Mouse (Mus musculus): ENCODE results near the gene Natd1. TPM values are rescaled to one million over a fixed set of nuclear protein-coding genes. Genes with fewer than 3 reads are reported as not detected.

The Natd1 gene
- polyA plus RNA-seq, 1 experiment from 2014 or later: 8.9 TPM

DNA sequence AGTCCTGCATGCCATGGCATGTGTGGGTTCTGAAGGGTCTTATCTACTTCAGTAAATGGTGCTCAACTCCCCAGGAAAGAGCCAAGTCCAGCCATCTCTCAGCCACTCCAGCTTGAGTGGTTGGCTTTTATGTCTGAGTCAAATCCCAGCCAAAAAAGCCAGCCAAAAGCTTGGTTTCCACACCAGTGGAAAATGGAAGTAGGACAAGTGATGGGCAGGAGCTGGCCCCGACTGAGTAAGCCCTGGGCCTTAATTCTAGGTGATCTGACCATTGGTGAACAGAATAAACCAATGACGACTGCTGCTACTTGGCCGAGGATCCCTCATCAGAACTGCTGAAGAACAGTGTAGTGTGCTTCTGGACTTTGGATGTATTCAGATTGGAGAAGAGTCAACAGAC is 47.1 kb downstream of the Natd1 start:
- no peaks in the 10 kb centered on the region for H3K4me1 ChIP-seq (replicated peaks; ENCODE audit: control insufficient read depth, insufficient read depth, low read length)
- no peak for TF ChIP-seq CTCF (IDR thresholded peaks at IDR 0.05; ENCODE audit: low read depth)
- no peak overlapping the region for H3K27ac ChIP-seq (ENCODE audit: low read depth, low read length)
- H3K9ac ChIP-seq (ENCODE audit: low read depth, low read length): no peak overlapping the region
- ATAC-seq: no peak
- H3K4me3 ChIP-seq (ENCODE audit: low read depth, low read length): no peak overlapping the region
- H3K4me2 ChIP-seq (replicated peaks; ENCODE audit: low read depth): no peak overlapping the region
- H3K36me3 ChIP-seq (ENCODE audit: control insufficient read depth, insufficient read depth): peaks cover 22% of the 10 kb centered on the region
- WGBS: 81% methylated on average over 3 of the region's 3 CpGs
- no peaks in the 10 kb centered on the region for H3K9me3 ChIP-seq (ENCODE audit: control insufficient read depth)
- H3K27me3 ChIP-seq (replicated peaks; ENCODE audit: control insufficient read depth, insufficient read depth, low read length): no peaks in the 10 kb centered on the region

DNA sequence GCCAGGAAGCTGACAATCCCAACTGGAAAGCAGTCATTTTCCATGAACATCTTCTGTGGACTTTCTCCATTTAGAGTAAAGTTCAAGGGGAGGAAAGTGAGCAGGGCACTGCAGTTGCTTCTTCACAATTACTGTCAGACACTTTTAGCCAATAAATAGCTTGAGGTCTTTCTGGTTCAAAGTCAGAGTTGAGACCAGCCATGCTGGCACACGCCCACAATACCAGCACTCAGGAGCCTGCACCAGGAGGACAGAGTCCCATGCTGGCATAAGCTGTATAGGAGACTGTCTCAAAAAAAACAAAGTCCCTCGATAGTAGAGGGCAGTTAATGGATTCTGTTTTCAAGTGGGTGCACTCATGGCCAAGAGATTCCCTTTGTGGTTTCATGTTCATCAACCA is 48.5 kb downstream of the Natd1 start:
- Histone ChIP-seq H3K4me2 (replicated peaks; ENCODE audit: low read depth) (no peak overlapping the region), H3K27me3 (replicated peaks; ENCODE audit: control insufficient read depth, insufficient read depth, low read length) (no peaks in the 10 kb centered on the region), H3K4me3 (ENCODE audit: low read depth, low read length) (no peak overlapping the region), H3K9ac (ENCODE audit: low read depth, low read length) (no peak overlapping the region), H3K4me1 (replicated peaks; ENCODE audit: control insufficient read depth, insufficient read depth, low read length) (no peaks in the 10 kb centered on the region), H3K27ac (ENCODE audit: low read depth, low read length) (no peak overlapping the region), H3K36me3 (ENCODE audit: control insufficient read depth, insufficient read depth) (peaks cover 26% of the 10 kb centered on the region), H3K9me3 (ENCODE audit: control insufficient read depth) (no peaks in the 10 kb centered on the region)
- ATAC-seq: no peak
- WGBS: 54% methylated on average over 2 of the region's 2 CpGs
- no peak for TF ChIP-seq CTCF (IDR thresholded peaks at IDR 0.05; ENCODE audit: low read depth)

DNA sequence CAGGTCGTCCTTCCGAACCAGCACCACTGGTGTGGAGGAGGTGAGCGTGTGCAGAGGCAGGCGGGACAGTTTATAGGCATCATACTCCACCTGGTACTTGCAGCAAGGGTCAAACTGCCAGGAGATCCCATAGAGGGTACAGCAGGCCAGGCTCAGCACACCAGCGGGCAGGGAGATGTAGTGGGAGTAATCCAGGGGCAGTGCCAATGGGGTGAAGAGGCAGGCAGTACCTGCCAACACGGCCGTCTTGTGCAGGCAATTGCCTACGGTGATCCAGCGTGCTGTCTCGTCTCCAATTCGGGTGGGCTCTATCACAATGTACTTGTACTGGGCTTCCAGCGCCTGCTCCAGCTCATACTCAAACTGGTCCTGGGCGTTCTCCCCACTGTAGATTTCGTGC is 49.6 kb downstream of the Natd1 start:
- Histone ChIP-seq H3K27me3 (replicated peaks; ENCODE audit: control insufficient read depth, insufficient read depth, low read length) (no peaks in the 10 kb centered on the region), H3K9ac (ENCODE audit: low read depth, low read length) (no peak overlapping the region), H3K4me1 (replicated peaks; ENCODE audit: control insufficient read depth, insufficient read depth, low read length) (no peaks in the 10 kb centered on the region), H3K4me2 (replicated peaks; ENCODE audit: low read depth) (no peak overlapping the region), H3K27ac (ENCODE audit: low read depth, low read length) (no peak overlapping the region), H3K9me3 (ENCODE audit: control insufficient read depth) (no peaks in the 10 kb centered on the region), H3K36me3 (ENCODE audit: control insufficient read depth, insufficient read depth) (peaks cover 26% of the 10 kb centered on the region), H3K4me3 (ENCODE audit: low read depth, low read length) (no peak overlapping the region)
- 85% methylated on average over 14 of the region's 14 CpGs for WGBS
- no peak for TF ChIP-seq CTCF (IDR thresholded peaks at IDR 0.05; ENCODE audit: low read depth)
- no peak for ATAC-seq

DNA sequence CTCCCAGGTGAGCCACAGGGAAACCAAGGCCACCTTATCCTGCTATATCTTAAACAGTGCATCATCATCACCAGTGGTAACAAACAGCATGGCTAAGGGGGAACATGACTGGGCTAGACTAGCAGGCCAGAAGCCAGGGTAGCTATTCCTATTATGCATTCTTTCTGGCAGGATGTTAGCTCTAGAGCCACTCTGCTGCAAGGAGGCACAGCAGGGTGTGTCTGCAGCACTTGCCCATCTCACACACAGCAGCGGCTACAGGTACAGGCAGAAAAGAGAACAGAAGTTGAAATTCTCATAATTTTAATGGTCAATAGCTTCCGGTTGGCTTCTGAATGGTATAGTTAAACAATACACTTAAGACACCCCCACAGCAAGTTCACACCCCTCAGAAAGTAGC is 50.4 kb downstream of the Natd1 start:
- no peak for ATAC-seq
- Histone ChIP-seq H3K36me3 (ENCODE audit: control insufficient read depth, insufficient read depth) (peaks cover 26% of the 10 kb centered on the region), H3K9me3 (ENCODE audit: control insufficient read depth) (no peaks in the 10 kb centered on the region), H3K4me3 (ENCODE audit: low read depth, low read length) (no peak overlapping the region), H3K4me2 (replicated peaks; ENCODE audit: low read depth) (no peak overlapping the region), H3K27me3 (replicated peaks; ENCODE audit: control insufficient read depth, insufficient read depth, low read length) (no peaks in the 10 kb centered on the region), H3K4me1 (replicated peaks; ENCODE audit: control insufficient read depth, insufficient read depth, low read length) (no peaks in the 10 kb centered on the region), H3K27ac (ENCODE audit: low read depth, low read length) (no peak overlapping the region), H3K9ac (ENCODE audit: low read depth, low read length) (no peak overlapping the region)
- TF ChIP-seq CTCF (IDR thresholded peaks at IDR 0.05; ENCODE audit: low read depth): no peak
- WGBS: 92% methylated on average over 2 of the region's 2 CpGs

DNA sequence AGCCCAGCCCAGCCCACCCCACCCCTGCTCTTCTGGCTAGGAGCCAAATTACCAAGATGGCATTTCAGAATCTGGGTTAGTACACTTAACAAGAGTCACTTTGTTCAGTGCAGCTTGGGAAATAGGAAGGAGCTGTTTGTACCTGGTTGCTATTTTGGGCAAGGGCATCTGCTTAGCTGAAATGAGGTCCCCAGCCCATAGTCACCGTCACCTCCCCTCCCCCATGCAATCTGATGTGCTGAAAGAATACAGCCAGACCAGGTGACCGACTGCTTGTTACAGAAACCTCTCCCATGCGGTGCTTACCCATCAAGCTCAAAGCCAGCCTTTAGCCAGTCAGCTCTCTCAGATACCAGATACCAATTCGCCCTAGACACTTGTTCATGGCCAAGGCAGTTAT is 51.4 kb downstream of the Natd1 start:
- Histone ChIP-seq H3K4me1 (replicated peaks; ENCODE audit: control insufficient read depth, insufficient read depth, low read length) (no peaks in the 10 kb centered on the region), H3K36me3 (ENCODE audit: control insufficient read depth, insufficient read depth) (peaks cover 34% of the 10 kb centered on the region), H3K4me2 (replicated peaks; ENCODE audit: low read depth) (no peak overlapping the region), H3K9ac (ENCODE audit: low read depth, low read length) (0 out of 2 replicates have a peak overlapping the region, but pooled peaks have one; percentile 1), H3K27me3 (replicated peaks; ENCODE audit: control insufficient read depth, insufficient read depth, low read length) (no peaks in the 10 kb centered on the region), H3K4me3 (ENCODE audit: low read depth, low read length) (no peak overlapping the region), H3K27ac (ENCODE audit: low read depth, low read length) (no peak overlapping the region), H3K9me3 (ENCODE audit: control insufficient read depth) (no peaks in the 10 kb centered on the region)
- no peak for TF ChIP-seq CTCF (IDR thresholded peaks at IDR 0.05; ENCODE audit: low read depth)
- WGBS: 74% methylated on average over 4 of the region's 4 CpGs
- no peak for ATAC-seq

DNA sequence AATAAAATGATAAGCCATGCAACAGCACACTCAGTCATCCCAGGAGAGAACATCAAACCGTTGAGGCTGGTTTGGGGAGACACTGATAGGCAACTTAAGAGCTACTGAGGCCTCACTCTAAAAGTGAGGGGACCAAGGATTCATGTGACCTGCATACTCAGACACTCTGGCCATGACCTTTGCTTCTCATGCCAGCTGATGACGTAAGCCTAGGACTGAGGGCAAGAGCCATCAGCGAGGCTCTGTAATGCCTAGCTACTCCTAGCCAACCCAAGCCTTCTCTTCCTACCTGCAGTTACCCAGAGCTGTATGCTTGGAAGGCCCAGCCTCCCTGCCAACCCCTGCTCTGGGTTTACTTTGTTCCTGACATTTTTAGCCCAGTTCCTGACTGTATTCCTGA is 52.6 kb downstream of the Natd1 start:
- H3K27me3 ChIP-seq (replicated peaks; ENCODE audit: control insufficient read depth, insufficient read depth, low read length): no peaks in the 10 kb centered on the region
- 69% methylated on average over 3 of the region's 3 CpGs for WGBS
- H3K27ac ChIP-seq (ENCODE audit: low read depth, low read length): peak overlapping the region; percentile 35; the same call in 1 of the 2 replicates
- H3K4me2 ChIP-seq (replicated peaks; ENCODE audit: low read depth): no peak overlapping the region
- H3K36me3 ChIP-seq (ENCODE audit: control insufficient read depth, insufficient read depth): peaks cover 40% of the 10 kb centered on the region
- TF ChIP-seq CTCF (IDR thresholded peaks at IDR 0.05; ENCODE audit: low read depth): no peak
- no peaks in the 10 kb centered on the region for H3K9me3 ChIP-seq (ENCODE audit: control insufficient read depth)
- no peak overlapping the region for H3K4me3 ChIP-seq (ENCODE audit: low read depth, low read length)
- no peaks in the 10 kb centered on the region for H3K4me1 ChIP-seq (replicated peaks; ENCODE audit: control insufficient read depth, insufficient read depth, low read length)
- no peak; the same call in 1 of the 2 replicates for ATAC-seq
- no peak overlapping the region for H3K9ac ChIP-seq (ENCODE audit: low read depth, low read length)

DNA sequence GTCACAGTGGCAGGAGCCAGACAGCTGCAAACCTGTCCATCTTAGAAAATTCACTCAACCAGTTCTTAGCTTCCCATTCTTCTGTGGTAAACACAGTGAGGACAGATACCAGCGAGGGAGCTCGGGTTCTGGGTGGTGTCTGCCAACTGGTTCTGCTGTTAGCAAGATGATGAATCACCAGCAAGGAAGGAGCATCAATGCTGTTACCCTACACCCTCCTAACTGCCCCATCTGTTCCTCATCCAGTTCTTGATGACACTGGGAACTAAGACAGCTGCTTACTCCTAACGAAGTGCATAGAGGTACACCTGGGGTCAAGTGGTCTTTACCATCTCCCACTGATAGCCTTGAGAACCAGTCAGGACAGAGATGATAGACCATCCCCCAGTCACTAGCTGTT is 58.0 kb downstream of the Natd1 start:
- TF ChIP-seq CTCF (IDR thresholded peaks at IDR 0.05; ENCODE audit: low read depth): no peak
- H3K4me2 ChIP-seq (replicated peaks; ENCODE audit: low read depth): no peak overlapping the region
- H3K36me3 ChIP-seq (ENCODE audit: control insufficient read depth, insufficient read depth): peaks cover 65% of the 10 kb centered on the region
- H3K4me3 ChIP-seq (ENCODE audit: low read depth, low read length): no peak overlapping the region
- no peaks in the 10 kb centered on the region for H3K9me3 ChIP-seq (ENCODE audit: control insufficient read depth)
- H3K9ac ChIP-seq (ENCODE audit: low read depth, low read length): no peak overlapping the region
- WGBS: 55% methylated on average over 3 of the region's 3 CpGs
- H3K4me1 ChIP-seq (replicated peaks; ENCODE audit: control insufficient read depth, insufficient read depth, low read length): no peaks in the 10 kb centered on the region
- no peaks in the 10 kb centered on the region for H3K27me3 ChIP-seq (replicated peaks; ENCODE audit: control insufficient read depth, insufficient read depth, low read length)
- ATAC-seq: no peak
- no peak overlapping the region for H3K27ac ChIP-seq (ENCODE audit: low read depth, low read length)

Other genes starting within 250 kb of the Natd1 start
- gene Llgl1, start 215.0 kb downstream of the Natd1 start, polyA plus RNA-seq (2015; fragmentation: Nextera tagmentation; extraction: Ambion mirVana): 8.6 and 9.1 TPM in 2 replicates
- gene Flii, start 187.5 kb downstream of the Natd1 start, polyA plus RNA-seq (2015; fragmentation: Nextera tagmentation; extraction: Ambion mirVana): 47.4 and 48.9 TPM in 2 replicates
- 7.3 and 8.3 TPM in 2 replicates for gene Mief2, start 186.4 kb downstream of the Natd1 start, polyA plus RNA-seq (2015; fragmentation: Nextera tagmentation; extraction: Ambion mirVana)
- 3.2 and 3.7 TPM in 2 replicates for gene Top3a, start 137.4 kb downstream of the Natd1 start, polyA plus RNA-seq (2015; fragmentation: Nextera tagmentation; extraction: Ambion mirVana)
- gene Smcr8, start 137.2 kb downstream of the Natd1 start, polyA plus RNA-seq (2015; fragmentation: Nextera tagmentation; extraction: Ambion mirVana): 4.0 and 4.4 TPM in 2 replicates
- gene Shmt1, start 103.0 kb downstream of the Natd1 start, polyA plus RNA-seq (2015; fragmentation: Nextera tagmentation; extraction: Ambion mirVana): 31.0 and 34.5 TPM in 2 replicates
- gene Dhrs7b, start 84.1 kb downstream of the Natd1 start, polyA plus RNA-seq (2015; fragmentation: Nextera tagmentation; extraction: Ambion mirVana): 78.5 and 79.6 TPM in 2 replicates
- gene Tmem11, start 35.5 kb downstream of the Natd1 start, polyA plus RNA-seq (2015; fragmentation: Nextera tagmentation; extraction: Ambion mirVana): 34.6 and 39.3 TPM in 2 replicates
- 86.4 and 86.5 TPM in 2 replicates for gene Map2k3, start 17.3 kb upstream of the Natd1 start, polyA plus RNA-seq (2015; fragmentation: Nextera tagmentation; extraction: Ambion mirVana)
- 0.58 and 0.76 TPM in 2 replicates for gene Kcnj12, start 107.8 kb upstream of the Natd1 start, polyA plus RNA-seq (2015; fragmentation: Nextera tagmentation; extraction: Ambion mirVana)
- 1.8 and 2.3 TPM in 2 replicates for gene Tnfrsf13b, start 212.0 kb upstream of the Natd1 start, polyA plus RNA-seq (2015; fragmentation: Nextera tagmentation; extraction: Ambion mirVana)

All from intestine, postnatal 0 days (tissue).